Mouse (Mus musculus) liver, postnatal 0 days (tissue): ENCODE measurements at regions not wholly inside any gene's neighbourhood (a gene's known extent, or its start where the extent isn't known, plus 50 kb on each side); places are given as distances from the start of the nearest gene placed in this dataset.

ENCODE experiments used
- ATAC-seq: fragments of 200-750 bp; cut with Nextera tagmentation; 2 replicates; pipeline ENCODE4 v1.8.0; 2017; ENCODE audit warnings: mild to moderate bottlenecking, moderate library complexity
- DNase-seq: peaks from one replicate; pipeline ENCODE4 v3.0.0-alpha.2; 2016
- H3K27ac ChIP-seq: fragments of 300-500 bp; sonication (generic); 2 replicates; pipeline ENCODE4 v1.5.1; 2014; ENCODE audit warnings: antibody characterized with exemption, moderate library complexity, mild to moderate bottlenecking, low read depth
- H3K27me3 ChIP-seq: fragments of 300-500 bp; sonication (generic); 2 replicates; pipeline ENCODE4 v1.6.1; 2014; ENCODE audit warnings: low read length, control low read depth, mixed read lengths; ENCODE audit not compliant: insufficient read depth
- H3K36me3 ChIP-seq: fragments of 300-500 bp; sonication (generic); replicated peaks from 2 replicates; pipeline ENCODE4 v1.6.1; 2014; ENCODE audit warnings: mild to moderate bottlenecking, control low read depth, low read length, moderate library complexity, mixed read lengths; ENCODE audit not compliant: insufficient read depth
- H3K4me1 ChIP-seq: fragments of 300-500 bp; sonication (generic); 2 replicates; pipeline ENCODE4 v1.6.1; 2014; ENCODE audit warnings: antibody characterized with exemption, mild to moderate bottlenecking, control low read depth; ENCODE audit not compliant: insufficient read depth
- H3K4me2 ChIP-seq: fragments of 300-500 bp; sonication (generic); 2 replicates; pipeline ENCODE4 v1.6.1; 2014; ENCODE audit warnings: low read depth, mild to moderate bottlenecking, low read length, moderate library complexity, mixed read lengths
- H3K4me3 ChIP-seq: fragments of 300-500 bp; sonication (generic); 2 replicates; pipeline ENCODE4 v1.5.1; 2014; ENCODE audit warnings: low read depth, low read length
- H3K9ac ChIP-seq: fragments of 300-500 bp; sonication (generic); replicated peaks from 2 replicates; pipeline ENCODE4 v1.6.1; 2014; ENCODE audit warnings: mild to moderate bottlenecking, moderate library complexity
- H3K9me3 ChIP-seq: fragments of 300-500 bp; sonication (generic); 2 replicates; pipeline ENCODE4 v1.6.1; 2016; ENCODE audit warnings: mild to moderate bottlenecking, control low read depth, low read length, mixed read lengths
- CTCF ChIP-seq: sonication (generic); IDR thresholded peaks from 2 replicates; pipeline ENCODE4 v1.5.1; 2016; ENCODE audit warnings: antibody characterized with exemption, low read depth
- EP300 ChIP-seq: IDR thresholded peaks from 2 replicates; pipeline ENCODE4 v1.6.1; 2016; ENCODE audit warnings: antibody characterized with exemption, low read depth, mild to moderate bottlenecking
- WGBS: fragments of 180-500 bp; shearing (Covaris S2); extraction: QIAGEN DNeasy Blood & Tissue Kit; methylation state at CpG from one replicate; pipeline ENCODE4 v1.1.7; 2014; ENCODE audit not compliant: insufficient replicate concordance; 5-methylcytosine and 5-hydroxymethylcytosine counted together

DNA sequence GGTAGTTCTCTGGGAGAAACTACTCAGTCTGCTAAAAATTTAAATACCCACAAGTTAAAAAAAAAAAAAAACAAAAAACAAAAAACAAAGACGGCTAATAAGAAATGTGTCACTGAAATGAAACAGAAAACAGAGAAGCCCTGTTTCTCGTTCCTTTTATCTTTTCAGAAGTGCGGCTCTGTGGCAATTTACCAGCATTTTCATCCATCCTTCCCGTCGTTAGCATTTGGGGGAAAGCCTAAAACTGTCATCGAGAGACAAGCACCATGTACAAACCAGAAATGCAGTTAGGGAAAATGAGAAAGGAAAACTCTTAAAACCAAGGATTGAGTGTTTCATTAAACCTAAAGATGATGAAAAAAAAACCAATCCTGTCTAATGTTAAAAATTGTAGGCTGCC, 442.9 kb upstream of the Trpc7 start:
- TF ChIP-seq EP300, result no peak
- TF ChIP-seq CTCF, result no peak
- Histone ChIP-seq H3K4me3 (no peak overlapping the region), H3K27ac (no peak overlapping the region), H3K4me1 (no peaks in the 10 kb centered on the region), H3K9me3 (no peaks in the 10 kb centered on the region), H3K9ac (no peak overlapping the region), H3K36me3 (no peaks in the 10 kb centered on the region), H3K27me3 (no peaks in the 10 kb centered on the region), H3K4me2 (no peak overlapping the region)
- no peak for DNase-seq
- WGBS, result 68% methylated on average over 6 of the region's 6 CpGs
- no peak for ATAC-seq

DNA sequence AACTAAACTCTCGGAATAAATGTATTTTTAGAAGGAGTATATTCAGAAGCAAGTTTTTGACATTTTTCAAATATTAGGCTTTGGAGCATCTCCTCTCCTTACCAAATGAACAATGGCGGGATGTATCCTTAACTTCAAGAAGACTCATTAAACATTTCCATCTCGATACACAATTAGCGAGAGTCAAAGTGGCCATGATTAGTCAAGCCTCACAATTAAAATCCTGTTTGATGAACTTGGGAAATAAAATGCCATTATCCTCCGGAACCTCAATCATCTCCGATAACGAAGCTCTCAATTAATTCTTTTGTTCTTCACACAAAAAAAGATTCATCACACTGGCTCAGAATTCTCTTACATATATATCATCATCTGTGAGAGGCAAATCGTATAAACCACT, 440.8 kb upstream of the Trpc7 start:
- H3K4me1 ChIP-seq, result no peaks in the 10 kb centered on the region
- ATAC-seq (no peak), DNase-seq (no peak)
- no peak overlapping the region for H3K4me2 ChIP-seq
- no peak for TF ChIP-seq CTCF
- no peak for TF ChIP-seq EP300
- no peaks in the 10 kb centered on the region for H3K9me3 ChIP-seq
- H3K36me3 ChIP-seq, result no peaks in the 10 kb centered on the region
- 86% methylated on average over 8 of the region's 8 CpGs for WGBS
- no peaks in the 10 kb centered on the region for H3K27me3 ChIP-seq
- no peak overlapping the region for H3K4me3 ChIP-seq
- H3K27ac ChIP-seq, result no peak overlapping the region
- no peak overlapping the region for H3K9ac ChIP-seq

DNA sequence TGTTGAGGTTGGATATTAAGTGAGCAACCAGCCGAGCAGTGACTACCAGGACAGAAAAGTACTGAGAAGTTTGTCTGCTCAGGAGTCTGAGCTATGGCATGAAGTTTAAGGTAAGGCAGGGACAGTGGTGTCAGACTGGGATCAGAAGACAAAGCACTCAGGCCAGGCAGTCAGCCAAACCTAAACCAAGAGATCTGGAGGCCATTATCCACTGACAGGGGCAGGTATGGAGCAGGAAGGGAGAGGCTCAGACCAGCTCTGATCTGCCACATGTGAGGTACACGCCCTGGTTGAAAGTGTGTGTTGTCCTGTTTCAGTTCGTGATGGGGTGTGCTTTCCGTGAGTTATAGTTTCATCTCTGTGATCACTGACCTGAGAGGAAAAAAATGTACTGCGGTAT, 437.2 kb upstream of the Trpc7 start:
- no peaks in the 10 kb centered on the region for H3K4me1 ChIP-seq
- WGBS, result 75% methylated on average over 5 of the region's 5 CpGs
- H3K4me3 ChIP-seq, result no peak overlapping the region
- ATAC-seq, result no peak
- H3K36me3 ChIP-seq, result no peaks in the 10 kb centered on the region
- no peak for DNase-seq
- no peak overlapping the region for H3K27ac ChIP-seq
- H3K9me3 ChIP-seq, result no peaks in the 10 kb centered on the region
- H3K4me2 ChIP-seq, result no peak overlapping the region
- H3K9ac ChIP-seq, result no peak overlapping the region
- no peak for TF ChIP-seq EP300
- no peak for TF ChIP-seq CTCF
- no peaks in the 10 kb centered on the region for H3K27me3 ChIP-seq

DNA sequence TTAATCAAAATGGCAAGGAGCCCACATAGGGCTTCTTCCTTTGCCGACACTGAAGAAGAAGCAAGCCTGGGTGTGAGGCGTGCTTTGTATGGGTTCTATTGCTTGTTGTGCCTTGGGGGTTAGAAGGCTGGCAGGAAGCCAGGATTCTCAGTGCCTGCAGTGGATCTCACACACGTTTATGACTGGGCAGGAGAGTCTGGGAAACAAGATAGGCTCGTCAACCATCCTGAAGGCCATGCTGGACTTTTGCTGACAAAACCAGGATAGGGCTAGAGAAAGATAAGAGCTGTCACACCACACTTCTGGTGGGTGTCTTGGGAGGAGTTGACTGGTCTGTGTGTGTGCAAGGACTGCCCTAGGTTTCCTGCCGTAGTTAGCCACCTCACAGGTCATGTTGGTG, 436.1 kb upstream of the Trpc7 start:
- ATAC-seq (no peak), DNase-seq (no peak)
- Histone ChIP-seq H3K4me3 (no peak overlapping the region), H3K4me1 (no peaks in the 10 kb centered on the region), H3K4me2 (no peak overlapping the region), H3K27ac (no peak overlapping the region), H3K9me3 (no peaks in the 10 kb centered on the region), H3K36me3 (no peaks in the 10 kb centered on the region), H3K9ac (no peak overlapping the region), H3K27me3 (no peaks in the 10 kb centered on the region)
- TF ChIP-seq EP300 (no peak), CTCF (no peak)
- WGBS, result 46% methylated on average over 5 of the region's 5 CpGs

DNA sequence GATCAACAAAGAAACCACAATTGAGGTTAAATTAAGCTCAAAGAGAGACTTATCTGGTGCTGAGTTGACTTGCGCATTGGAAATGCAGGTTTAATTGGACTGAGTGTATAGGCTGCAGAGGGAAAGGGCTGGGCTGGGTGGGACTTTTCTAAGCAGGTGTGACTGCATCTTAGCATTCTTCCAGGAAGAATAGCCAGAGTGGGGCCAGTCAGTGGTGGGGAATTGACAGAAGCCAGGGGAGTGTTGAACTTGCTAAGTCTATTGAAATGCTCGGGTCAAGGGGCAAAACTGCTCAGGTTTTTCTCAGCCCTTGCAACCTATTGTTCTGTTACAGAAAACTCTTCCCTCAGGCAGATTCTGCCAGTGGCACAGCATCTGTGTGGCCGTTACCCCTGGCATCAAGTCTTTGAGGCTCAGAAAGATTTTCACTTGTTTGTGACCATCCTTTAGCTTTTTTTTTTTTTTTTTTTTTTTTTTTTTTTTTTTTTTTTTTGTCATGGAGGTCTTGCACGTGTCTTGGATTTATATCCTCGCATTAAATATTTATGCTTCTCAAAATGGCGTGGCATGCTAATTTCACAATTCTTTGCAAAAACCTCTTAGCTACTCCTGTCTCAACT, 429.6 kb upstream of the Trpc7 start:
- TF ChIP-seq EP300 (no peak), CTCF (no peak)
- H3K27me3 ChIP-seq, result no peaks in the 10 kb centered on the region
- no peak overlapping the region for H3K27ac ChIP-seq
- DNase-seq, result no peak
- H3K4me3 ChIP-seq, result no peak overlapping the region
- H3K4me1 ChIP-seq, result no peaks in the 10 kb centered on the region
- no peak for ATAC-seq
- no peaks in the 10 kb centered on the region for H3K36me3 ChIP-seq
- no peak overlapping the region for H3K4me2 ChIP-seq
- no peaks in the 10 kb centered on the region for H3K9me3 ChIP-seq
- H3K9ac ChIP-seq, result no peak overlapping the region
- 80% methylated on average over 6 of the region's 6 CpGs for WGBS

DNA sequence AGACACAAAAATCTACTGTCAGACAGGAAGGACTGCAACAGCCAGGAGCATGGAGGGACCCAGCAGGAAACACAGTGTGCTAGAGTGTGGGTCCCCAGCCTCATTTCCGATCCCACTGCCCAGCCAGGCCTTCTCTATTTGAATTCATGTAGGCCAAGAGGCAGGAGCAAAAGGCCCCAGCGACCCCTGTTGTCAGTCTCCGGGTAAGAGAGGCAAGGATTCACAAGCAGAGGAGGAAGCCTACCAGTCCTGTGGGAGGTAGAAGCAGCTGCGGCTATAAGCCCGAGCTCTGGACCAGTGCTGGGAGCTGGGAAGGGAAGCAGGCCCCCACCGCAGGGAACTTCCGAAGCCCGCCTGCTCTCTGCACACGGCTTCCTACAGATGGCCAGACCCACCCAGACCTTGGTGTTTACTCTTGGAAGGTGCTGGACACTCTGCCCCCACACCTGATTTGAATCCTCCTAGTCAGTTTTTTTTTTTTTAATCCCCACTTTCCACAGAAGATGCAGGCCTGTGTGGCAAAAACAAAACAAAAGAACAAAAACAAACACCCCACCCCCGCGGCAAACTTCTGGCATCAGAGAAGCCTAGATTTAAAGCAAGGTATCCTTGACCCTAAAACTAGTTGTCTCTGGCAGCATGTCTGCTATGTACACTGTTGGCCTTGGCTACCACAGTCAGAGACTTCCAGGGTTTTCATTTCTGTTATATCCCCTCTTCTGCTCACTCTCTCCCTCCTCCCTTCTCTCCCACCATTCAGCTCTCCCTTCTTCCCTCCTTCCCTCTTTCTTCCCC, 420.6 kb upstream of the Trpc7 start:
- no peak overlapping the region for H3K4me2 ChIP-seq
- H3K27me3 ChIP-seq, result no peaks in the 10 kb centered on the region
- no peaks in the 10 kb centered on the region for H3K4me1 ChIP-seq
- H3K27ac ChIP-seq, result no peak overlapping the region
- no peak for ATAC-seq
- WGBS, result 35% methylated on average over 11 of the region's 11 CpGs
- H3K36me3 ChIP-seq, result no peaks in the 10 kb centered on the region
- no peak overlapping the region for H3K4me3 ChIP-seq
- no peaks in the 10 kb centered on the region for H3K9me3 ChIP-seq
- TF ChIP-seq CTCF (no peak), EP300 (no peak)
- H3K9ac ChIP-seq, result no peak overlapping the region
- no peak for DNase-seq
